Mouse (Mus musculus): ENCODE measurements around the gene Fmod.

Fmod gene

DNA sequence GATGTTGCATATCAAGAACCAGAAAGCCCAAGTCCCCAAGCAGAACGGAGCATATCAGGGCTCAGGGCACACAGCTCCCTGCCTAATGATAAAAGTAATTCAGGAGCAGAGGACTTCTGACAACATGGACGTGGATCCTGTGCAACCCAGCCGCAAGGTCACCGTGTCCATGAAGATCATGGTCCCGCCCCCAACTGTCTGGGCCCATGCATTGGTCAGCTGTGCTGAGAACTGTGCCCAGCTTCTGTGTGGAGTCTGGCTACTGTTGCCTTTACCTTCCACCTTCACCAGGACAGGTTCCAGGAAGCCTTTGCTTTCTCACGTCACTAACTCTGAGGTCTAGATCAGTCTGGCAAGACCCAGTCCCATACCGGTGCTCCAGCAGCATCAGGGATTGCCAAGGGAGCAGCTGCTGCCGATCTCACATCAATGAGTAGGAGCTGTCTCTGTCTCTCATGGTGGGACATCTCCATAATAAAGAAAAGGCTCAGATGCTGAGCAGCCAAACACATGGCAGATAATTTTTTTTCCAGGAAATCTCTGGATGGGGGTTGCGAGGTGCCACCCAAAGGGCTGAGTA lies 18.7 kb downstream of the Fmod start:
- DNase-seq (ENCODE audit: low spot score in 2 of 2) = no peak

DNA sequence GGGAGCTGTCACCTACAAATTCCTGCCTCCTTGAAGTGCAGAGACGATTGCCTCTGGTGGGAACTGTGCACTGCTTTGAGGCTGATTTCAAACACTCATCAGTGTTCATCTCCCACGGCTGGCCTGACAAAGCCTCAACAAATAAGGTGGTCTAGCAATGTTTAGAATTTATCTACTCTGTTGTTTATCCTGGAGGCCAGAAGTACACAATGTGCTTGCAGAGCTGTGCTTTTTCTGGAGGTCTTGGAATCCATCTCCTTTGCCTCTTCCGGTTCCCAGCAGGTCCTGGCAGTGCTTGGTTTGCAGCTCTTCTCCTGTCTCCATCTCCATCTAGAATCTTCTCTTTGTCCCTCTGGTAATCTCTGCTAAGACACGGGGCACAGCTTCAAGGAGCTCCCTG lies 19.2 kb downstream of the Fmod start:
- DNase-seq (ENCODE audit: low spot score in 2 of 2) = no peak

- no peak for DNase-seq (ENCODE audit: low spot score in 2 of 2)
Measured at GRCm38 (mm10) chr1:134057736-134058135, 20.7 kb downstream of the Fmod start.

DNA sequence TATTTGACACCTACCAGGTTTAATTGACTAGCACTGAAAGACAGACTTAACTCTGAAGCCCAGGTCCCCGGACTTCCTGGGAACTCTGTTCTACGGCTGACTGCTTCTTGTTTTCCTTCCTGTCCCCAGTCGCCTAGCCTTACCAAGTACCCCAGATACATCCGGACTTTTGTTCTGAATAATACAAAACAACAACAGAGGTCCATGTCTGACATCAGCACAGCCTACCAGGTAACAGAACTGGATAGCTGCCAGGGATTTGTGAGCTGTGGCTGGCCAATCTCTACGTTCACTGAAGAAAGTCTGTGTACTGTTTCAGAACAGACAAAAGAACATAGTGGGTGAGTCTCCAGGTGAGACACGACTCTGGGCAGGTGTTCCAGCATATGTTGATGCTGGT lies 21.8 kb downstream of the Fmod start:
- no peak for DNase-seq (ENCODE audit: low spot score in 2 of 2)

GRCm38 (mm10) chr1:134059739-134060695 lies 23.0 kb downstream of the Fmod start:
- DNase-seq (ENCODE audit: low spot score in 2 of 2) = no peak

- DNase-seq (ENCODE audit: low spot score in 2 of 2) = peak; percentile 66 to 79
Measured at GRCm38 (mm10) chr1:134060849-134061569, 24.0 kb downstream of the Fmod start.

DNA sequence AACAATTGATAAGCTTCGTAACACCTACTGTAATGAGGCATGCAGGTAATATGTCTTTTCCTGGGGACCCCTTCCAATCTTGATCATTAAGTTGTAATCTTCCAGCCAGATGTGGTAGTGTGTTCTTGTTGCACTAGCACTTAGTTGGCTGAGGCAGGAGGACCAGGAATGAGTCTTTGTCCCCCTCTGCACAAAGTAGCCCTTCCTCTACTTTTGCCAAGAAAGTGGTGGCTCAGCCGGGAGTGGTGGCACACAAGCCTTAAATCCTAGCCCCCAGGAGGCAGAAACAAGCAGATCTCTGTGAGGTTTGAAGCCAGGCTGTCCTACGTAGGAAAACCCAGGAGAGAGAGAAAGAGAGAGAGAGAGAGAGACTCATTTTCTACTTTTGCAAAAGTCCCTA lies 24.9 kb downstream of the Fmod start:
- no peak for DNase-seq (ENCODE audit: low spot score in 2 of 2)

DNA sequence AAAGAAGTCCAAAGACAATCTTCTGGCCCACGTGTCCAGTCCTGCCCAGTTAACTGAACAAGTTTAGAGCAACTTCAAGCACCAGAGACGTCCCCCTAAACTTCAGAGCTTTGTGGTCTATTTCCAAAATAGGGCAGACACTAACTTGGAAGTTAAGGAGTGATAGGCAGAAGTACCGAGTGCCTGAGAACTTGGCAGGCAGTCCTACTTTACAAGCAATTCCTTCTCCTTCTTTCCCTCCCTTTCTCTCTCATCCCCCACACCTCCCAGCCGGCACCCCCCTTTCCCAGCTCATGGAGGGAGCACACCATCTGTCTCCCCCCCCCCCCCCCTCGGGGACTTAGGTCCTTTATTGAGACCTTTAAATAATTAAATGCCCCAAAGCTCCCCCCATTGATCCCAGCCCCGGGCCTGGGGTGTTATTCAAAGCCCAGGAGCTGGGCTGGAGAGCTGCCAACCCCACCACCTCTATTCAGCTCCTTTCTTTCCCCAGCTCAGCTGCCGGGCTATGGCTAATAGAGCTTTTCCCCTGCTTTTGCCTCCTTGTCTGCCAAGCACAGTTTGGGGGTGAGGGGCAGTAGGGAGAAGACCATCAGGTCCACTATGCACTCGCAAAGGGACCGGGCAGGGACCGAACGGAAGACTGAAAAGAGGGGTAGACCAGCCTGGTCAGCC lies 25.5 kb downstream of the Fmod start:
- DNase-seq (ENCODE audit: low spot score in 2 of 2) = no peak

DNA sequence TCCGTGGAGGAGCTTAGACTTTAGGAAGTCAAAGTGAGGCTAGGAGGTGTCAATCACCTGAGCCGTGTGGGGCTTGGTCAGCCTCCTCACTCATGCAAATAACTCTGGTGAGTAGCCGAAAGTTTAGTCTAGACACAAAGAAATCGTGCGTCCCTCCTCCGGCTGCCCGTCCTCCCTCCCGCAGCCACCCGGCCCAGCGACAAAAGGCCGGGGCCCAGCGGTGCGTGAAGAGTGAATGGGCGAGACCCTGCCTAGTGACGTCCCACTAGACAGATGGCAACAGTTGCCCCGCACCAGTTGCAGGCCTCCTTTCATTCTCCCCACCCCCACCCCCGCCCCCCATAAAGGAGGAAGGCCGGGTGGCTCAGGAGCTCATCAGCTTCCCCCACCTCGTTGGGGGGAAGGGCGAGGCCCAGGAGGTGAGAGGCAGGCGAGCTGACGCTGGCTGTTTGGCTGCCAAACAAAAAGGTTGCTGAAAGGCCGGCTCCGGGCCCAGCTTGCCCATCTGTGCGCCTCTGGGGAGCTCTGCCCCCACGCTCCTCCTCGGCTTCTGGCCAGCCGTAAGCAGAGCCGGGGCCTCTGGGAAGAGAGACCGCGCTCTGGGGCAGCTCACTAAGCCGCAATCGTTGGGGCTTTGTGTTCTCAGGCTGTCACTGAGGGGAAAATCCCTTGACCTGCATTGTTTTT lies 26.2 kb downstream of the Fmod start:
- no peak for DNase-seq (ENCODE audit: low spot score in 2 of 2)

DNA sequence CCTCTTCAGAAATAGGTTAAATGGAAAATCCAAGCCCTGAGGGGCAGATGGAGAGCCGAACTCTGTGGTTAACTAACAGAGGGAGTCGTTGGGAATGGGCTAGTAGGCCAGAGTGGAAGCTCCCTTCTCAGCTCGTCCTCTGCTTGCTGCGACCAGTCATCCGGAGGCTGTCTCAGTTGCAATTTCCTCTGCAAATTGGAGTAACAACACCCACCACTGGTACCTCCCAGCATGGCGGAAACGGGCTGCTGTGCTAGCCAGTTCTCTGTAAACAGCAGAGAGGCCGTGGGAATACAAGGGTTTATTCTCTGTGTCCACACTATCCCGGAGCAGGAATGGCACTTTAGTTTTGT lies 26.7 kb downstream of the Fmod start:
- DNase-seq (ENCODE audit: low spot score in 2 of 2) = no peak

- DNase-seq (ENCODE audit: low spot score in 2 of 2) = no peak
Measured at GRCm38 (mm10) chr1:134064296-134064831, 27.3 kb downstream of the Fmod start.

GRCm38 (mm10) chr1:134065241-134065809 lies 28.3 kb downstream of the Fmod start:
- DNase-seq (ENCODE audit: low spot score in 2 of 2) = no peak

- DNase-seq (ENCODE audit: low spot score in 2 of 2) = no peak
Measured at GRCm38 (mm10) chr1:134066554-134066953, 29.5 kb downstream of the Fmod start.

- DNase-seq (ENCODE audit: low spot score in 2 of 2) = no peak
Measured at GRCm38 (mm10) chr1:134067143-134067619, 30.1 kb downstream of the Fmod start.

DNA sequence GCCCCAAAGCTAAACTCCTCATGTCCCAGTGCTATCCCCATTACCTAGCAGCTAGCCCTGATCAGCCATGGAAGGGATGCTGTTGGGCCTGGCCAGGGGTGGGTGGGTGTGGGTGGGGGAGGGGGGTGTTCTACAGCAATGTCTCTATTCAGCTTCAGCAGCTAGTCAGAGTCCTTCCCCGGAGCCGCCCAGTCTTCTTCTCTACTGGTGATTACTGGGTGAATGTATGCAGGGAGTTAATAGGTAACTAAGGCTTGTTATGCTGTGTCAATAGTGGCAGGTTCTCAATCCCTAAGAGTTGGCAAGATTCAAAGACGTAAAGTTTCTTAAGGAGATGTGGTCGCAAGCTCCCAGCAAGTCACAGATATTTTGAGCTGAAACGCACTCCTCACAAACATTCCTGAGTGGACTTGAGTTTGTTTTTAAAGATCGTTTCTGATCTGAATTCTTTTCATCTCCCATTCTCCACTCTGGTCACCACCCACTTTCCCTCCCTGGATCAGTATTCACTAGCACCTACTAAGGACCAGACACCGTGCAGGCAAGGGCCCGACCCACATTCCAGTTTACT lies 33.1 kb downstream of the Fmod start:
- DNase-seq (ENCODE audit: low spot score in 2 of 2) = no peak

- DNase-seq (ENCODE audit: low spot score in 2 of 2) = no peak
Measured at GRCm38 (mm10) chr1:134071411-134072018, 34.5 kb downstream of the Fmod start.

DNA sequence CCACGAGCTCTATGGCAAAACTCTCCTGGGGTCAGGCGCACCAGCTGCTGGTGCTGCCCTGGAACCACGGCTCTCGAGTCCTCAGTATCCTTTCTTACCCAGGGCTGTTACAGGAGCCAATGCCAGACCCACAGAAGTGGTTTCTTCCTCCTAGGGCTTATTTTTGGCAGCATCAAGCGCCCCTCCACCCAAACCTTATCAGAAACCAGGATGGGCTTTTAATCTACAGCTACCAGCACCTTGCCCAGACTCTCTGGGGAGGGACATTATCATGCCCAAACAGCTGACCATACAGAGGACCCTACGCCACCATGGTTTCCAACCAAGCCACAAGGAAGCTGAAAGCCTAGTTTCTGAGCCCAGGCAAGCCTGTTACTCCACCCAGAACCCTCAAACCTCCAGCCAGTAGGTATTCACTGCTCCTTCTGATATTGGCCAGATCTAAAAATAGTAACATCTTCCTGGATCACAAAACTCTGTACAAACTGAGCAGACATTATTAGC lies 36.1 kb downstream of the Fmod start:
- no peak for DNase-seq (ENCODE audit: low spot score in 2 of 2)

- DNase-seq (ENCODE audit: low spot score in 2 of 2) = no peak
Measured at GRCm38 (mm10) chr1:134073658-134074057, 36.6 kb downstream of the Fmod start.

DNA sequence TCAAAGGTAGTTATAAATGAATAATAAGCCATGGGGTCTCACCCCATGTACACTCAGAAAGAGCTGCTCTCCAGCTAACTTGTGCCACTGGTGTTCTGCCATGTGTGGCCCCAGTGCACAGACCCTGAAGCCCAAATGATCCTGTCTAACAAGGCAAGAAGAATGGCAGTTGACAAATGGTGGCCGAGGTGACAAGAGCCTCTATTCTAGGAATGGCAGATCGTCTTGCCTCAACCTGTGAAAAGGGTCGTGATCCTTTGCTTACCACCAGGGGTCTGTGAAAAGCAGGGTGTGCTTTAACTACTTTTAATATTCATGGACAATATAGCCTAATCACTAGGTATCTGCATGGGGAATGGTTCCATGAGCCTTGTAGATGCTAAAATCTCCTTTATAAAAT lies 37.1 kb downstream of the Fmod start:
- DNase-seq (ENCODE audit: low spot score in 2 of 2) = no peak

DNA sequence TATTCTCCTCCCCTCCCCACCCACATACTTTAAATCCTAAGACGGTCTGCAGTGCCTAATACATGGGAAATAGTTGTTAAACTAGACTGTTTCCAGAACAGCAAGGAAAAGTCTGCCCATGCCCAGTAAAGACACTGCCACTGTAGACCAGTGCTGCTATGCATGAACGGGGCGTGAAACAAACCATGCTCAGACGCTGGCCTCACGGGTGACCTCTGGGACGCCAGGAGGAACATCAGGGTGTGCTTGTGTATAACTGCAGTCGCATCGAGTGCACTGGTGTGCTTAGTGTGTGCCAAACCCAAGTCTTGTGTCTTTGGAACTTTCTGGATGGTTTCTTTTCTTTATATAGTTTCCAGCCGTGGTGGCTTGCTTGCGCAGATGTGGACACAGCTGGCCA lies 37.6 kb downstream of the Fmod start:
- no peak for DNase-seq (ENCODE audit: low spot score in 2 of 2)
